8 mouse cellular contexts compared by ENCODE assay signal in genomic region chr12:91848394-91849044, GRCm38 (mm10). TPM values are rescaled to one million over a fixed set of nuclear protein-coding genes. Genes with fewer than 3 reads are reported as not detected.
DNase-seq lines count a peak whose midpoint lies in the region; ATAC-seq and TF ChIP-seq lines count a peak whose summit lies in the region.

No protein-coding gene starts in this region.

- WGBS in kidney, postnatal 0 days: 2% methylated on average over 33 of the region's 33 CpGs
- WGBS in hindbrain, embryonic 13.5 days: 4% methylated on average over 33 of the region's 33 CpGs
- WGBS in macrophage (ENCODE audit: missing documents): 3% methylated on average over 24 of the region's 33 CpGs

- TF ChIP-seq CTCF in kidney, postnatal 0 days (IDR thresholded peaks at IDR 0.05; ENCODE audit: low read depth): no peak

- H3K9ac ChIP-seq in kidney, postnatal 0 days (ENCODE audit: low read depth, low read length): peak overlapping the region; percentile 74
- peak overlapping the region; percentile 92 for H3K9ac ChIP-seq in hindbrain, embryonic 13.5 days

- ATAC-seq in kidney, postnatal 0 days (replicated peaks; ENCODE audit: low FRiP score, low read depth): peak; percentile 67
- ATAC-seq in hindbrain, embryonic 13.5 days (ENCODE audit: low FRiP score): peak; percentile 79

- H3K4me2 ChIP-seq in kidney, postnatal 0 days (ENCODE audit: low read length): peak overlapping the region; percentile 82
- H3K4me2 ChIP-seq in hindbrain, embryonic 13.5 days: peak overlapping the region; percentile 91

- H3K9me3 ChIP-seq in kidney, postnatal 0 days (replicated peaks; ENCODE audit: low read length): no peaks in the 10 kb centered on the region
- no peaks in the 10 kb centered on the region for H3K9me3 ChIP-seq in hindbrain, embryonic 13.5 days

- peak overlapping the region; percentile 81 for H3K4me3 ChIP-seq in kidney, postnatal 0 days (replicated peaks; ENCODE audit: low read depth, low read length)
- peak overlapping the region; percentile 88 for H3K4me3 ChIP-seq in brown adipose tissue, adult 24 weeks (ENCODE audit: insufficient read depth, low read depth, low read length)
- H3K4me3 ChIP-seq in hindbrain, embryonic 13.5 days: peak overlapping the region; percentile 84
- H3K4me3 ChIP-seq in macrophage (ENCODE audit: inconsistent target): peak overlapping the region; percentile 94

- DNase-seq in kidney, postnatal 0 days (ENCODE audit: low spot score): no peak
- DNase-seq in kidney, postnatal 10 days: no peak
- no peak for DNase-seq in thymus, postnatal 0 days (ENCODE audit: low spot score)
- DNase-seq in ovary, postnatal 10 days (ENCODE audit: low spot score): no peak
- no peak for DNase-seq in urinary bladder, postnatal 4 days (ENCODE audit: low spot score in 2 of 2)

- peak overlapping the region; percentile 79 for H3K27ac ChIP-seq in kidney, postnatal 0 days
- H3K27ac ChIP-seq in brown adipose tissue, adult 24 weeks (replicated peaks; ENCODE audit: low read depth, low read length): peak overlapping the region; percentile 16; the same call in 1 of the 2 replicates
- H3K27ac ChIP-seq in hindbrain, embryonic 13.5 days: peak overlapping the region; percentile 86
- H3K27ac ChIP-seq in macrophage: no peak overlapping the region

- no peaks in the 10 kb centered on the region for H3K27me3 ChIP-seq in kidney, postnatal 0 days (ENCODE audit: insufficient read depth, low read length)
- no peaks in the 10 kb centered on the region for H3K27me3 ChIP-seq in hindbrain, embryonic 13.5 days

- H3K79me2 ChIP-seq in macrophage (ENCODE audit: inconsistent target): peaks cover 53% of the 10 kb centered on the region

- peaks cover 6% of the 10 kb centered on the region; the same call in 1 of the 2 replicates for H3K4me1 ChIP-seq in kidney, postnatal 0 days (replicated peaks; ENCODE audit: insufficient read depth, low read length)
- H3K4me1 ChIP-seq in brown adipose tissue, adult 24 weeks (ENCODE audit: control insufficient read depth, insufficient read depth, insufficient read length, low read length): peaks cover 3% of the 10 kb centered on the region; the same call in 1 of the 2 replicates
- peaks cover 21% of the 10 kb centered on the region for H3K4me1 ChIP-seq in hindbrain, embryonic 13.5 days (replicated peaks)

- H3K36me3 ChIP-seq in kidney, postnatal 0 days (ENCODE audit: insufficient read depth, low read length): no peaks in the 10 kb centered on the region
- H3K36me3 ChIP-seq in hindbrain, embryonic 13.5 days: 0 out of 2 replicates have a peak, but pooled peaks cover 3% of the 10 kb centered on the region
- no peaks in the 10 kb centered on the region for H3K36me3 ChIP-seq in macrophage (ENCODE audit: inconsistent target)

RNA-seq across cellular contexts. Expression of gene Sel1l, which starts 0.4 kb away (rescaled TPM):
- polyA plus RNA-seq in kidney, postnatal 0 days (2015; fragmentation: Nextera tagmentation; extraction: Ambion mirVana): 66.7 and 83.1 TPM in 2 replicates
- 40.7 and 46.6 TPM in 2 replicates for polyA plus RNA-seq in brown adipose tissue, adult 24 weeks (2012; ENCODE audit: insufficient read depth, insufficient read length, missing spikeins)
- polyA plus RNA-seq in hindbrain, embryonic 13.5 days (2015; fragmentation: Nextera tagmentation; extraction: Ambion mirVana): 105 and 106 TPM in 2 replicates
- total RNA-seq in macrophage (2018; cell fraction: chromatin; rRNA removed): 100 to 1,000 TPM; 198 to 591 (median 278) TPM
- total RNA-seq in macrophage (2018; cell fraction: cytosol; rRNA removed): 100 to 1,000 TPM in 10 of 26 experiments, 10 to 100 TPM in 16; 57.6 to 147 (median 94.6) TPM
- total RNA-seq in macrophage (2018; cell fraction: nucleus; rRNA removed): 100 to 1,000 TPM; 165 to 380 (median 236) TPM
- 76.5 to 80.3 TPM (median 79.9 TPM) in 3 replicates for polyA plus RNA-seq in macrophage (2018)
- 53.7 and 61.0 TPM in 2 replicates for polyA plus RNA-seq in thymus, postnatal 0 days (2015; fragmentation: Nextera tagmentation; extraction: Ambion mirVana)
